Mouse (Mus musculus) lung, adult 2 months (tissue): Measurements from ENCODE around the gene Dgkd.

Source experiments
- CTCF ChIP-seq: fragments of 200-500 bp; IDR thresholded peaks from 2 replicates; pipeline ENCODE4 v1.5.1; 2011; ENCODE audit warnings: mild to moderate bottlenecking, low read length, control low read depth; ENCODE audit not compliant: insufficient read depth
- POLR2A ChIP-seq: fragments of 200-500 bp; IDR thresholded peaks from 2 replicates; pipeline ENCODE4 v1.6.1; 2011; ENCODE audit warnings: low read depth, mild to moderate bottlenecking, control low read depth, low read length, borderline replicate concordance; ENCODE audit errors: extremely low read depth

- no peak for TF ChIP-seq CTCF
- TF ChIP-seq POLR2A, result no peak
Observed at GRCm38 (mm10) chr1:87961459-87962167, 108.5 kb downstream of the Dgkd start.
